Mouse (Mus musculus) spleen, postnatal 14 days (tissue): ENCODE data around the gene Dusp12.
A peak's percentile ranks its signal among the peaks of the same experiment; 100 is the strongest.

Experiments
- DNase-seq, 2 experiments: peaks; one replicate each; pipeline ENCODE4 v3.0.0; 2021 to 2022; ENCODE audit warnings: low spot score in 2 of 2

The Dusp12 gene

DNA sequence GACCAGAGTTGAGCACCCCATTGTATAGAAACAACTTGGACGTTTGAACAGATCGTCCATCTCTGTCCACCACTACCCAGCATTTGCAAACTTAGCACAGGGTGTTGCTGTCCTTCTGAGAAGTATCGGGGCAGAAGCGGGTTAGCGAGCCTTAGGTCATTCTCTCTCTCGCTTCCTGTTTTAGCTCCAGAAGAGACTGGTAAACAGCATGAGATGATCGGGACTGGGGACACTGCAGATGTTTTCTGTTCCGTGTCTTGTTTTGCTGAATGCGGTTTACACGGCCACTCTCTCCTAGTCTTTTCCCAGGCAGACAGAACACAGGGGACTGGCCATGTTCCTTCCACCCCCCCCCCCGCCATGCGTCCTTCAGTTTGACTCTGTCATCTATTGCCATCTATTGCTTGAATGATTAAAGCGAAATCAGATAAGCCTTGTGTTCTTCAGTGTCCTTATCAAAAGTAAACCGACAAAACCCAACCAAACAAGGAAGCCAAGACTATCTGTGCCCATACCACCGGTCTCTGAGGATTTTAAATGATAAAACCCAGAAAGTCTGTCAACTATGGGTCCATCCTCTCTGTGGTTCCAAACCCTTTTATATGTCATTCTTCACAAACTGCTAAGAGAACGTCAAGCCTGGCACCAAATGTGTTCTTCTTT lies 13.2 kb upstream of the Dusp12 start:
- no peak for DNase-seq

DNA sequence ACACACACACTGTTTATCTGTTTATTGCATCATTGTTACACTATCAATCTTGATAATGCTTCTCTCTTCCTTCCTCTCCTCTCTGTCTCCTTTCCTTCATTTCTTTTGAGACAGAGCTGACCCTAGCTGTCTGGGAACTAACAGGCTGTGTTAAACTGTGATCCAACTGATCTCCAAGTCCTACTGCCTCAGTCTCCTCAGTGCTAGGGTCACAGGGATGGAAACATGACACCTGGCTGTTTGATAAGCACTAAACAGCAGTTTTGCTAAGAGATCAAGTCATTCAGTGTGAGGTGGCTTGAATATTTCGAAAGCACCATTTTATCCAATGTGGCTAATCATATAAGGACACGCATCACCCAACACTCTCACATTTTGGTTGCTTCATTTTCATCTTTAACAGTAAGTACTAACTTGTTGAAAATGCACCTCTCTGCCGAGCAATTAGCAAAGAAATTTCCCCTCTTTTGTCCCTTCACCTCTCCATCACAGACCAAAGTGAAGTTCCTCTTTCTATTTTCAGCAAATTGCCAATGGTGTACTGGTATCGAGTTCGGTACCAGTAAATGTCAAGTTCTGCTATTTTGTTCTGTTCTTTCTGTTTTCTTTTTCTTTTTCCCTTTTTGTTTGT lies 11.4 kb upstream of the Dusp12 start:
- no peak for DNase-seq

DNA sequence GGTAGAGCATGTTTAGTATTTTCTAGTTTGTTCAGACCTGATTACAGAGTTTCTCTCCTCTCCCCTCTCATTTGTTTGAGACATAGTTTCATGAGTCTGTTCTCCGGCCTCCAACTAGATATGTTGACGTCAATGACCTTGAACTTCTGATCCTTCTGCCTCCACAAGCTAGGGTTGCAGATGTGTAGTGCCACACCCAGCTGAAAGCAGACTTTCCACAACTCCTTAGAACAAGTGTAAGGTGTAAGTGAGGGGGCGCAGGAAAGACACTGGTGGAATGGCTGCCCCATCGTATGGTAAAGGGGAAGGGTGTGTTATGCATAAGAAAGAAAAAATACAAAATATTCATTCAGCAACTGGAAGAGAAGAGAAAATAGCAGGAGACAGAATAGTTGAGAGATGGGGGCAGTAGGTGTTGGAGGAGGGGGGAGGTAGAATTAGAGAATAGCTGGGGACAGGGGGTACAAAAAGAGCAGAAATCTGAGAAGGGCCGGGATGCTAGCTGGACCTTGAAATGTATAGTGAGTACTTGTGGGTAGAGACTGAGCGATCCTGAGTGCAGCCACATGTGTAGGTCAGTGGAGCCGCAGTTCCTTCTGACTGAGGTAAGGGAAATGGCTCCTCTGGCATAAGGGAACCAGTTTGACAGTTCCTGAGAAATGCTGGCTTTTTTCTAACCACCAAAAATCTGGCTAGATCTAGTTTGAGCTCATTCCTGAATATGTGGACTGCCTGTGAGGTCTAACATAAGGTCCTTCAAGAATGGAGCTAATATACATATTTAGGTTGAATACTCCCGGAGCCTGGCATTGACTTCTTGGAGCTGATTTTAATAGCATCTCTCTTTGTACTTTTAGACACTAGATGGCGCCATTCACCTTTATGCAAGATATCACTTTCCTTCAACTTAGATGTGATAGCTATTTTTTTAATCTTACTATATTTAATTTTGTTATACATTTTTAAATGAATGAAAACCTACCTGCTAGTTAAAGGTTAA lies 9.6 kb upstream of the Dusp12 start:
- DNase-seq, result no peak

DNA sequence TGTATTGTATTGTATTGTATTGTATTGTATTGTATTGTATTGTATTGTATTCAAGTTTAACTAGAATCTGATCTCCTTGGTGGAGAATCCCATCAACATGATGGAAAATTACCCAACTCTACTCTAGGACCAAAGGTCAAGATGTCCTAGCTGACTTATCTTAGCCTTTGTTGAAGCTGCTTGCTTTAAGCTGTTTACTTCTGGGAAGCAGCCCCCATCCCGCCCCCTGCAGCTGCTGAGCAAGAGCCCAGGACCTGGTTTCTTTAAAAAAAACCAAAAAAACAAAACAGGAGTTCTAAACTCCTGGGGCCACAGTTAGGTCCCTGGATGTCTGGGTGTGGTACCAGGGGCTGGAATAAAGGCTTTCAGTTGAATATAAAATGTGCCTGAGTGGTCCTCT lies 6.9 kb upstream of the Dusp12 start:
- no peak for DNase-seq

DNA sequence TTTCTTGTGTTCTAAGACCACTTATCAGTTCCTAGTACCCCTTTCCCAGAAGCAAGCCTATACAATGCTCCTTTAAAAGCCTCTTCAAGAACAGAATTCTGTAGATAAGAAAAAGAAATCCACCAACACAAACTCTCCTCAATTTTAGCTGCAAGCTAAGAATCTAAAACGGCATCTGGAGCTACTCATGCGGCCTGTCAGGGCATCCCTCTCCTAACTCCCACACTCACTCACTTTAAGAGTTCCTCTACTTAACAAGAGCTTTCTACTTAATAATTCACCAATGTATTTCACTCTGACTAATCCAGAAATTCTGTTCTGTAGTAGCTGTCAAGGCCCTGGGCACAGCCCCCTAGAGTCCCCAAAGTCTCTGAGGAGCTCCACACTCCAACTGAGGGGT lies 6.3 kb upstream of the Dusp12 start:
- no peak for DNase-seq

DNA sequence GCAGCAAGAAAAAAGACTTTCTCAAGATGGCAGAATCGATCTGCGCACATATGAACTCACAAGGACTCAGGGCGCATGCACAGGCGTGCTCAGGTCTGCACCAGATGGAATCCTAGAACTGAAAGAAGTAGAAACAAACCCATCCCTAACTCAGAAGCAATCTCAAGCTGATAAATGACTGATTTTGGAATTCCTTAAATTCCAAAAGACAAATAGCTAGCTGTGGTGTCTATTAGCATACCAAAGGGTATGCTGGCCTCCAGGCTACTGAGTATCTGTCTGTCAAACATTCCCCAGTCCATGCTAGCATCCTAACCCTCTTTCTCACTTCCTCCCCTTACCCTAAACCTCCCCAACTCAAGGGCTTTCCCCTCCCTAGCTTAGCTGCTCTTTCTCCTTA lies 4.0 kb upstream of the Dusp12 start:
- DNase-seq, result no peak

DNA sequence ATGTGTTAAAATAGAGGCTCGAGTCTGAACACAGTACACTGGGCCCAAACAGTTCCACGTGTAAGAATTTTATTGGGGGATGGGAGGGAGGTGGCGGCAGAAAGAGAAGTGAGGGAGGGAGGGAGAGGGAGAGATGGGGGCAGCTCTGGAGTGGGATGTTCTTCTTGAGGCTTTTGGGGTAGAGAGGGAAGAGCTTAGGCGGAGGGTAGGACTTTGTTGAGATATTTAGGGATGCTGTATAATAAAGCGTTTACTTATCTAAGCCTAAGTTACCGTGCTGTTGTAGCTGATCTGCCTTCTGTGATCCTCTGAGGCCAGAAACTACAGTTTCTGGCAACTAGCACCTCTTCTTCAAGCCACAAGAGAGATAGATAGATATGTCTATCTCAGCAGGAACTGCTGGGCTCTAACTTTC lies 711 bp upstream of the Dusp12 start:
- no peak for DNase-seq

DNA sequence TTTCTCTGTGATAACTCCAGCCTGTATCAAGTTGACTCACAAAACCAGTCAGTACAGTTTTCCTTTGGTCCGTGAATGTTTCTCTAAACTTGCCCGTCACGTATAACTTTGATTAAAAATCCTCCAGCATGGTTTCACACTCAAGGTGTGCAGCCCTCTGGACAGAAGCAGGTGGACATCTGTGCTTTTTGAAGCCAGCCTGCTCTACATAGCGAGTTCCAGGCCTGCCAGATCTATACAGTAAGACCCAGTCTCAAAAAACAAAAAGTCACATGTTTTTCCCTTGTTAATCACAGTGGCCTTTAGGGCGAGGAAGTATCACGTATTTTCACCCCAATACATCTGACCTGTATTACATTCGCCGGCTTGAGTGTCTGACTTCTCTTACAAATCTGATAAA lies 950 bp downstream of the Dusp12 start:
- DNase-seq, result no peak

DNA sequence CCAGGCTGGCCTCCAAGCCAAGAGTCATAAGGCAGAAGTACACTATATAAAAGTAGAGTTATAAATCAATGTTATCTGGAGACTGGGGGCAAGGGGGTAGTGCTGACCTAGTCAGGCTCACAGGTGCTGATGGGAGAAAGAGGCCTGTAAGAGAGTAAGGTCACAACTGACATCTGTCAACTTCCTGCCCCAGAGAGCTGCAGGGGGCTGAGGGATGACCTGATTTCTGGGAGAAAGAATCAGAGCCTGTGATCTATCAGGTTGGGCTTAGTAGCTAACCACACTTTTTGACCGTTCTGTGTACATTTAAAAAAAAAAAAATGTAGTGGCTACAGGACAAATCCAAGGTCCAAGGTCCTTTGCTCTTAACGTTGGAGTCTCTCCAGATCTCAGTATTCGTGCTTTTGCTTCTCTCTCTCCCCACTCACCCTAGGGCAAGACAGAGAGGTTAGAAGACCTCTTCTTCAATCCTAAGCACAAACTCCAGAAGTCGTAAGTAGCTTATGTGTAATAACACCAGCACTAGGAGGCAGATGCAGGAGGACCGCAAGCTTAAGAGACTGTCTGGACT lies 2.3 kb downstream of the Dusp12 start:
- no peak for DNase-seq

DNA sequence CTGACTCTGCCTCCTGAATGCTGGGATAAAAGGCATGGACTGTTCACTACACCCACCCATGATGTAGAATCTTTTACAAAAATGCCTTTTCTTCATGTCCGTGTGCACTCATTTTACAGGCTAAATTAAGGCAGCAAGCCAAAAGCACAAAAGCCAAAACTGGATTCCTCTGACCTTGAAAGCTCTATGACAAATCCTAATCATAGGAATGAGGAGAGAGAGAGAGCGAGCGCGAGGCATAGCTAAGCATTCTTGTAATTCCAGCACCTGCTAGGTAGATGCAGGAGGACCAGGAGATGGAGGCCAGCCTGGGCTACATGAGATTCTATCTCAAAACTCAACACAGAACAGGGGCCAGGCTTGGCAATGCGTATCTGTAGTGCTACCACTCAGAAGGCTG lies 8.4 kb downstream of the Dusp12 start:
- no peak for DNase-seq

DNA sequence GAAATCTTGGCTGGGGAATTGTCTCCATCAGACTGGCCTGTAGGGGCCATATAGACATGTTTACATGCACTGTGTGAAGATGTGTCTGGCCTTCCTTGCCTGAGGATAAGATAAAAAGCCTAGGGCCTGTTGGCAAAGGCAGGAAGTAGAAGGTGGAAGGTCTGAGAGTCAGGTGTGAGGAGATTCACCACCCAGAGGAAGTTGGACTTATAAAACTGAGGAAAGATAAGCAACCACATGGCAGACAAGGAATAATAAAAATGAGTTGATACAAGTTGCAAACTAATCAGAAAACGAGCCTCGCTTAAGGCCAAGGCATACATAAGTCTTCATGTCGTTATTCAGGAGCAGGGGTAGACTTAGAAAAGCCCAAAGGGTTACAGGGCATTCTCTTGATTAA lies 9.7 kb downstream of the Dusp12 start:
- no peak for DNase-seq

DNA sequence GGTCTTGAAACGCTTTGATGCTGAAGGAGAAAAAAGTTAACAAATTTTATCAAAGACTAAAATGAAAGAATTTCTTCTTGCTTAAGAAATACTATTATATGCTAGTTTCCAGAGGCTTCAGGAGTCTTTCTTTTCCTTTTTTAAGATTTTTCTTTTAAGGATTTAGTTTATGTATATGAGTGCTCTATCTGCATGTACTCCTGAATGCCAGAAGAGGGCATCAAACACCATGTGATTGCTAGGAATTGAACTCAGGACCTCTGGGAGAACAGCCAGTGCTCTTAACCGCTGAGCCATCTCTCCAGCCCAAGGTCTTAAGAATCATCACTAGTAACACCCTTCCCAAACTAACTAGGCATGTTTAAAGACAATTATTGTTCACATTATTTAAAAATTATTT lies 13.4 kb downstream of the Dusp12 start:
- no peak for DNase-seq

DNA sequence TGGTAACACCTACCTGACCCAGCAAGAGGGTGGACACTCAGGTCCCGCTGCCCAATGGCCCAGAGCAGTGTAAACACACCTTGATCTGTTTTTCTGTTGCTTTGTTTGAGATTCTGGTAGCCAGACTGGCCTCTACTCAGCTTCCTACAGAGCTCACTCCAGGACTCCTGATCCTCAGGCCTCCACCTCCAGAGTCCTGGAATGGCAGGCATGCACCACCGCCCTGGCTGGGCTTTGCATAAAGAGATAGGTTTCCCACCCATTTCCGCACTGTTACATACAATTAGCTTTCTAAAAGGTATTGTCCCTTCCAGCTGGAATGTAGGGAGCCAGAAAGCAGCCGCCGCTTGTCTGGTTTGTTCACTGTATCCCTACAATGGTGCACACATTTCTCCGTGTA lies 13.9 kb downstream of the Dusp12 start:
- DNase-seq, result no peak

DNA sequence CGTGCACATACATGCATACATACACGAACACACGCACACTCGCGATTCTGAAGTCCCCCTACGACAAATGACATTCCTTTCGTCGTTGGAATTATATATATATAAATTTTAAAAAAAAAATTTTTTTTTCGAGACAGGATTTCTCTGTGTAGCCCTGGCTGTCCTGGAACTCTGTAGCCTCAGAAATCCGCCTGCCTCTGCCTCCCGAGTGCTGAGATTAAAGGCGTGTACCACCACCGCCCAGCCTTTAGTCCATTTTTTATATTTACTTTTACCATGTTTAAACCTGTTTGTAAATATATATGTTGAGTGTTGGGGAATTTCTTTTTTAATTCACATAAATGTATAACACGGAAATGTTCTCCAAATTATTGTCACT lies 16.4 kb downstream of the Dusp12 start:
- DNase-seq, result no peak

DNA sequence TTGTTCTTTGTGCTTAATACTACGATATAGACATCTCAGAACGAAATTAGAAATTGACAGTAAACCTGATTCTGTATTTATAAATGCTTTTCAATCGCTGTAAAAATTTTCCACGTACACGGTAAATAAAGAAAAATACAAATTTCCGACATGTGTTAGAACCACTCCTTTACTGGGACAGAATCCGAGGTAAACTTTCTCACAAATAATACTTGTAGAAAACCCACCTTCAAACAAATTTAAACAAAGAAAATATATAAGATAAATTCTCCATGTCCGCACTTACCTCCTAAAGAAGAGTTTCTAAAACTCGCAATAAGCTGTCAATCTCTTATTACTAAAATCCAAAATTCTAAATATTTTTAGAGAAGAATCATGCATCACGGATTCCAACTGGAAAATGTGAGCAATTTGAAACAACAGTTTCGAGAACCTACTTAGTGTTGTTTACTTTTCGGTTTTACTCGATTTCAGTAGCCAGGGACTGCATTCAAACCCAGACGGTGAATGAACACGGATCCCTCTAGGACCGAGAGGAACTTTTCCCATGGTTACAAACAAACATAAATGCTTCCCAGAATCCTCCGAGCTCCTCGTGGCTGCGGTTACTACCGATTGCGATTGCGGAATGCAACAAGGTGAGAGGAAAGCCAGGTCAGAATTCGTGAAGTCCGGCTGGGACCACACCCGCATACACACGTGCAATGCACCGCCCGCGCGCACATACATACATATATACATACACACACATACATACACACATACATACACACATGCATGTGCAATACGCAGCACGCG lies 17.0 kb downstream of the Dusp12 start:
- peak in 1 of 2 experiments; percentile 35 for DNase-seq

DNA sequence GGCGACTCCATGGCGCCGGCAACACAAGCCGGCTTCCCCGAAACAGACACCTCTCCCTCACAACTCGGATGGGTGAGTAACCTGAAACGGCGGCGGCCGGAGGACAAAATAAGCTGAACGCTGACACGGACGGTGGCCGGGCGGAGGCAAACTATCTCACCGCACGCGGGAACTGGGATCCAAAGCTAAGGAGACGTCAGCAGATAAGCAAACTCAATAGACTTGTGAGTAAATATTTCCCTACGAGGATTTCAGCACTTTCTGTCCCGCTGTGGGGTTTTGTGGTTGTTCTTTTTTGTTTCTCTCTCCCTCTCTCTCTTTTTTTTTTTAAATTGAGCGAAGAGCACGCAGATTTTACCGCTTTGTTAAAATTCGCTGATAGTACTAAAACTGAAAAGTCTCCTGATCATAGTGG lies 17.6 kb downstream of the Dusp12 start, which contains the start of gene Atf6:
TSS of gene Atf6 (minus strand) at position 81 of the 415 bp plus-strand sequence.
- DNase-seq, result peak; percentile 91 to 96

DNA sequence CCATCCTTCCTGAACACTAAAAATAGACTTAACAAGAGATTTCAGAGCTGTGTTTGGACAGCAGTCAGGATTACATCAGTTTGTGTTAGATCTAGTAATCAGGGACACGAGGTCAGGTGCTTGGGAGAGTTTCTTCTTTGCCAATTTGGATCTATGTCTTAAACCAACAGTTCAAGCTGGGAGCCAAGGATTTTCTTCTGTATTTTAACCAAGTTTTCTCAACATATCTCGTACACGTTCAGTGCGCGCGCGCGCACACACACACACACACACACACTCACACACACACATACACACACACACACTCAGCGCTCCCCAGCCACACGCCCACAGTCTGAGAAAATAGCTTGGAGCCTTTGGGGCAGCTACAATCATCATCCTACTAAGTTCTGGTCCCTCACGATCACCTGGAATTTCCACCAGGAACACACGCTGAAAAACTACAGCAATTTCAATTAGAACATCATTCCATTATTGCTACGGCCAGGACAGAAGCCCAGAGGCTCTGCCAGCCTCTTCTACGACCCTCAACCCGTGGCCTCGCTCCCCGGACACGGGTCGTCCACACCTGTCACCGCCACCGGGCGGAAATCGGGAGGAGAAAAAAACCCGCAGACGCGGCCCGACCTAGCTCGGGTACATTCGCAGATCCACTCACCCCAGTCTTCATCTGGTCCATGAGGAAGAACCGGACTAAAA lies 18.2 kb downstream of the Dusp12 start:
- no peak for DNase-seq

DNA sequence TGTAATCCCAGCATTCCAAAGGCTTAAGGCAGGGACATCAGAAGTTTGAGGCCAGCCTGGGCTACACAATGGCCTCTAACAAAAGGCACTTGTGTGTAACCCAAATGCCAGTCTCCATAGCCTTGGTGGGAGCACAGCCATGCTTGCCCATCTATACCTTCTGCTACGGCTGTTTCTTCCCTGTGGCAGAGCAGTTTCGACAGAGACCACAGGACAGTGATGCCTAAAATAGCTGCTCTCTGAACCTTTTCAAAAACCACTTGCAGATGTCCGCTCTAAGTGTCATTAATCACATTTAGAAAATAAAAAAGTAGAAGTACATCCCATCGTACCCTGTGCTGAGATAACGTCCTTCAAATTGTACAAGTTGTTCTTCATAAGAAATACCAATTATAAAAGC lies 19.9 kb downstream of the Dusp12 start:
- DNase-seq, result no peak

DNA sequence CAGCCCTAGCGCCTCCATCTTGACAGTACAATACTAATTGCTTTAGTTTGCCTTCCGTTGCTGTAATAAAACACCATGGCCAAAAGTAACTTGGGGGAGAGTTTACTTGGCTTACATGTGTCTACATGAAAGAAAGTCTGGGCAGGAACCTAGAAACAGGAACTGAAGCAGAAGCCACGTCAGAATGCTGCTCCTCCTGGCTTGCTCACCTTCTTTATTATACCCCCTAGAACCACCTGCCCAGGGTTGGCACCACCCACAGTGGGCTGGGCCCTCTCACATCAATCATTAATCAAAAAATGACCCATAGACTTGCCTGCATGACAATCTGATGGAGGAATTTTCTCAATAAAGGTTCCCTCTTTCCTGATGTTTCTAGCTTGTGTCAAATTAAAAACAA lies 20.6 kb downstream of the Dusp12 start:
- no peak for DNase-seq

DNA sequence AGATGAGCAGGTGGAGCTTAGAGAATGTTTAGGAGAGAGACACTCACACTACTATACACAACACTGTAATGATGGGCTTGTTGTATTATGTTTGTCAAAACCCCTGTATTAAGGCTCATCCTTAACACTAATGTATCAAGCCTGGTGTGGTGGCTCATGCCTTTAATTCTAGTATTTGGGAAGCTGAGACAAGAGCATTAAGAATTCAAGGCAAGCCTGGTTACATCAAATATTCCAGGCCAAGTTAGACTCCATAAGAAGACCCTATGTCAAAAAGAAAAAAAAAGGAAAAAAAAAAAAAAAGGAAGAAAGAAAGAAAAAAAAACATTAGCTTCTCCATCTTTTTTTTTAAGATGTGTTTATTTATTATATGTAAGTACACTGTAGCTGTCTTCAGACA lies 21.1 kb downstream of the Dusp12 start:
- no peak for DNase-seq

DNA sequence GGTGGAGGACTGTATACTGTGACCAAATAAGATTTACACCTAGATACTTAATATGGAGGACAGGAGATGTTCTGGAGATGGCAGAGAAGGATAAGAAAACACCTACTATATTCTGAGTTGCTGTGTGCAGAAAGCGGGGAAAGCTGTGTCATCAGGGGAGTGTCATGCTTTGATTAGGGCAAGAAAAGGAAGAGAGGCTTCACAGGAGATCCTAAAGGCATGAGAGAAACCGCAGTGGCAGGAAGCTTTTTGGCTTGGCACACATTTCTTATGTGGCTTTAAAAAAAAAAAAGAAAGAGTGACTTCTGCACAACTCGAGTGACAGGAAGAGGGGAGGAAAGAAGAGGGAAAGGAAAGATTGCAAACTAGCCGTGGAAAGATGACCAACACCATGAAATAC lies 22.3 kb downstream of the Dusp12 start:
- DNase-seq, result no peak
